8 mouse cellular contexts compared by ENCODE assay signal in genomic region chr5:74530785-74531184, GRCm38 (mm10). TPM values are rescaled to one million over a fixed set of nuclear protein-coding genes. Genes with fewer than 3 reads are reported as not detected.
DNase-seq lines count a peak whose midpoint lies in the region; ATAC-seq and TF ChIP-seq lines count a peak whose summit lies in the region.

No protein-coding gene starts in this region.

- H3K4me3 ChIP-seq in spleen, adult 2 months (ENCODE audit: extremely low read depth, insufficient read depth, insufficient read length), result peak overlapping the region; percentile 88
- H3K4me3 ChIP-seq in limb, embryonic 14.5 days (replicated peaks; ENCODE audit: low read length), result peak overlapping the region; percentile 81
- H3K4me3 ChIP-seq in stomach, embryonic 16.5 days (replicated peaks; ENCODE audit: low read length), result peak overlapping the region; percentile 94

- H3K9ac ChIP-seq in limb, embryonic 14.5 days (ENCODE audit: low read depth, low read length, severe bottlenecking), result peak overlapping the region; percentile 53
- H3K9ac ChIP-seq in stomach, embryonic 16.5 days (ENCODE audit: low read length), result peak overlapping the region; percentile 77

- no peak for ATAC-seq in CD4-positive, CD25-positive, alpha-beta regulatory T cell, adult 4 months
- no peak for ATAC-seq in limb, embryonic 14.5 days (ENCODE audit: low FRiP score, low read depth)
- no peak for ATAC-seq in stomach, embryonic 16.5 days (ENCODE audit: insufficient read depth, low FRiP score)

- TF ChIP-seq CTCF in spleen, adult 2 months (IDR thresholded peaks at IDR 0.05; ENCODE audit: extremely low read depth, insufficient read depth, insufficient read length, insufficient replicate concordance), result no peak

- peaks cover 8% of the 10 kb centered on the region for H3K4me1 ChIP-seq in spleen, adult 2 months (ENCODE audit: control insufficient read depth, insufficient read depth, insufficient read length)
- peaks cover 14% of the 10 kb centered on the region for H3K4me1 ChIP-seq in limb, embryonic 14.5 days (ENCODE audit: control insufficient read depth, insufficient read depth, low read length)
- H3K4me1 ChIP-seq in stomach, embryonic 16.5 days (ENCODE audit: control insufficient read depth, insufficient read depth, low read length), result peaks cover 14% of the 10 kb centered on the region

- H3K4me2 ChIP-seq in limb, embryonic 14.5 days (replicated peaks; ENCODE audit: low read depth, low read length, severe bottlenecking), result peak overlapping the region; percentile 94
- peak overlapping the region; percentile 79 for H3K4me2 ChIP-seq in stomach, embryonic 16.5 days (ENCODE audit: low read depth, low read length)

- no peak overlapping the region for H3K27ac ChIP-seq in spleen, adult 2 months (ENCODE audit: insufficient read depth, low read length)
- H3K27ac ChIP-seq in limb, embryonic 14.5 days (replicated peaks; ENCODE audit: low read depth, low read length), result no peak overlapping the region
- H3K27ac ChIP-seq in stomach, embryonic 16.5 days (ENCODE audit: low read length), result no peak overlapping the region

- no peaks in the 10 kb centered on the region for H3K9me3 ChIP-seq in limb, embryonic 14.5 days (ENCODE audit: control insufficient read depth, low read length)
- no peaks in the 10 kb centered on the region for H3K9me3 ChIP-seq in stomach, embryonic 16.5 days (replicated peaks; ENCODE audit: control insufficient read depth, low read length)

- no peaks in the 10 kb centered on the region for H3K36me3 ChIP-seq in spleen, adult 2 months (ENCODE audit: control insufficient read depth, insufficient read depth, low read length)
- no peaks in the 10 kb centered on the region for H3K36me3 ChIP-seq in limb, embryonic 14.5 days (ENCODE audit: control insufficient read depth, insufficient read depth, low read length)
- no peaks in the 10 kb centered on the region for H3K36me3 ChIP-seq in stomach, embryonic 16.5 days (ENCODE audit: control insufficient read depth, insufficient read depth, low read length)

- DNase-seq in CD4-positive, CD25-positive, alpha-beta regulatory T cell, adult 2 months (ENCODE audit: low read depth, low spot score), result peak; percentile 10
- DNase-seq in spleen, adult 2 months (ENCODE audit: low read depth in 1 of 2, low spot score in 2 of 2), result no peak
- no peak for DNase-seq in spleen, adult 12 weeks (ENCODE audit: low spot score)
- DNase-seq in limb, embryonic 14.5 days (ENCODE audit: low spot score), result no peak
- no peak for DNase-seq in frontal cortex, postnatal 10 days (ENCODE audit: low spot score in 2 of 2)
- no peak for DNase-seq in adrenal gland, postnatal 14 days

- no peak for TF ChIP-seq POLR2A in spleen, adult 2 months (IDR thresholded peaks at IDR 0.05; ENCODE audit: low read depth, low read length)
- TF ChIP-seq POLR2A in limb, embryonic 14.5 days (IDR thresholded peaks at IDR 0.05; ENCODE audit: borderline replicate concordance, extremely low read depth, insufficient read depth, insufficient read length), result no peak

- H3K27me3 ChIP-seq in spleen, adult 2 months (ENCODE audit: control insufficient read depth, insufficient read depth, low read length), result no peaks in the 10 kb centered on the region
- H3K27me3 ChIP-seq in limb, embryonic 14.5 days (ENCODE audit: control insufficient read depth, insufficient read depth, low read length), result no peaks in the 10 kb centered on the region
- H3K27me3 ChIP-seq in stomach, embryonic 16.5 days (ENCODE audit: control insufficient read depth, insufficient read depth, low read length), result no peaks in the 10 kb centered on the region

- 8% methylated on average over 16 of the region's 16 CpGs for WGBS in spleen, adult 2 months
- 21% methylated on average over 16 of the region's 16 CpGs for WGBS in limb, embryonic 14.5 days
- WGBS in stomach, embryonic 16.5 days, result 19% methylated on average over 16 of the region's 16 CpGs

RNA-seq across cellular contexts. Expression of gene Scfd2, which starts 0.8 kb away (rescaled TPM):
- 10 to 100 TPM; 18.6 to 20.9 TPM for polyA plus RNA-seq in CD4-positive, CD25-positive, alpha-beta regulatory T cell, adult 4 months (2017; shearing (Covaris generic))
- 9.5 and 10.9 TPM in 2 replicates for polyA plus RNA-seq in spleen, adult 2 months (2012; rRNA removed)
- 9.6 and 13.5 TPM in 2 replicates for polyA plus RNA-seq in limb, embryonic 14.5 days (2012; rRNA removed)
- polyA plus RNA-seq in limb, embryonic 14.5 days (2014; fragmentation: Nextera tagmentation; extraction: Ambion mirVana), result 16.2 and 17.4 TPM in 2 replicates
- 20.6 and 25.8 TPM in 2 replicates for polyA plus RNA-seq in stomach, embryonic 16.5 days (2015; fragmentation: Nextera tagmentation; extraction: Ambion mirVana)
- total RNA-seq in adrenal gland, postnatal 14 days (2021), result 20.2 and 22.6 TPM in 2 replicates

RNA-seq across cellular contexts. Expression of gene Fip1l1, which starts 4.5 kb away (rescaled TPM):
- 10 to 100 TPM; 67.8 to 84.8 TPM for polyA plus RNA-seq in CD4-positive, CD25-positive, alpha-beta regulatory T cell, adult 4 months (2017; shearing (Covaris generic))
- polyA plus RNA-seq in spleen, adult 2 months (2012; rRNA removed), result 18.6 and 21.1 TPM in 2 replicates
- 82.0 and 92.0 TPM in 2 replicates for polyA plus RNA-seq in limb, embryonic 14.5 days (2012; rRNA removed)
- 69.7 and 81.0 TPM in 2 replicates for polyA plus RNA-seq in limb, embryonic 14.5 days (2014; fragmentation: Nextera tagmentation; extraction: Ambion mirVana)
- 60.2 and 61.8 TPM in 2 replicates for polyA plus RNA-seq in stomach, embryonic 16.5 days (2015; fragmentation: Nextera tagmentation; extraction: Ambion mirVana)
- 56.7 and 65.8 TPM in 2 replicates for total RNA-seq in adrenal gland, postnatal 14 days (2021)
